Mouse (Mus musculus) left cerebral cortex, adult 9 months (tissue): Measurements from ENCODE around the gene Abhd4.
"Not testable (repeated sequence)": the region's sequence is repeated elsewhere in the genome, so short reads cannot be mapped to it uniquely, and the experiment has no call there.

Experiments
- DNase-seq, 2 experiments: peaks; one replicate each; pipeline ENCODE4 v3.0.0; 2022; ENCODE audit warnings: low spot score in 2 of 2

Gene Abhd4

DNA sequence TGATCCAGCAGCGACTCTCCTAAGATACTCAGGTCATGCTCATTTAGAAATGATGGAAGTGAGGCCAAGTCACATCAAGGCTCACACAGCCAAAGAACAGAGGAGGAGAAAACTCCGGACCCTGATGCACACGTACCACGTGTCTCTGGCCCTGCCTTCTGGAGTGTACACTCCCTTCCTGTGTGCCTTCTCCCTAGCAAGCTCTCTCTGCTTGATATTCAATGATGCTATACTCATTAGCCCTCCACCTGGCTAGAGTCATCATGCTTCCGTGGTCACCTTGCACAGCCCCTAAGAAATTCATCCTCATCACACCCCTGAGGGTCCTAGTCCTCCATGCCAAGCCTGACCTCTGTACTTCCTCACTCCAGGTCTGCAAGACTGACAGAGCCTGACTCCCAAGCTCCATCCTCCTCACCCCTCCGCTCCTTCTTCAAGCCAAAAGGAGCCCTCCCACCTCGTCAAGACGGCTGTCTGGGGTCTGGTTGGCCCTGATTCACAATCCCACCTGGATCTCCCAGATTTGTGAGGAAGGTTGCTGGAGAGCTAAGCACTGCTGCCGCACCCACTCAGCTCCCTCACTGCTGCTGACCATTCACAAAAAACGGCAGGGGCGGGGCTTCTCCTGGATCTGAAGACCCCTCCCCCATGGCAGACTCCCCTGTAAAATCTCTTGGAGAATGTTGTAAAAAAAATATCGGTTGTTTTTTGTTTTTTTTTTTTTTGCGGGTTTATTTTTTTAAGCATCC is 30.5 kb upstream of the Abhd4 start:
- no peak for DNase-seq

DNA sequence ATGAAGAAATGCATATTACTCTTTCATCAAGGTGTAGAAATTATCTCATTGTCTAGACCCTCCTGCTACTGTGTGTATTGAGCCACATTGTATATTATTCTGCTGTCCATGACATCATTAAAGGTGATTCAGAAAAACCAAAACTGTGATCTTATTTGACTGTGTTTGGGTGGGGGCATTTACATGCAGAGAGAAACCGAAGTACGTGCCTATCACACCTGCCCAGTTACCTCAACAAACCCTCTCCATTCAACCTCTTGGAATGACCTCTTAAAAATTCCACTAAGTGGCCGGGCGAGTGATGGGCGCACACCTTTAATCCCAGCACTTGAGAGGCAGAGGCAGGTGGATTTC is 29.9 kb upstream of the Abhd4 start:
- DNase-seq, result no peak

DNA sequence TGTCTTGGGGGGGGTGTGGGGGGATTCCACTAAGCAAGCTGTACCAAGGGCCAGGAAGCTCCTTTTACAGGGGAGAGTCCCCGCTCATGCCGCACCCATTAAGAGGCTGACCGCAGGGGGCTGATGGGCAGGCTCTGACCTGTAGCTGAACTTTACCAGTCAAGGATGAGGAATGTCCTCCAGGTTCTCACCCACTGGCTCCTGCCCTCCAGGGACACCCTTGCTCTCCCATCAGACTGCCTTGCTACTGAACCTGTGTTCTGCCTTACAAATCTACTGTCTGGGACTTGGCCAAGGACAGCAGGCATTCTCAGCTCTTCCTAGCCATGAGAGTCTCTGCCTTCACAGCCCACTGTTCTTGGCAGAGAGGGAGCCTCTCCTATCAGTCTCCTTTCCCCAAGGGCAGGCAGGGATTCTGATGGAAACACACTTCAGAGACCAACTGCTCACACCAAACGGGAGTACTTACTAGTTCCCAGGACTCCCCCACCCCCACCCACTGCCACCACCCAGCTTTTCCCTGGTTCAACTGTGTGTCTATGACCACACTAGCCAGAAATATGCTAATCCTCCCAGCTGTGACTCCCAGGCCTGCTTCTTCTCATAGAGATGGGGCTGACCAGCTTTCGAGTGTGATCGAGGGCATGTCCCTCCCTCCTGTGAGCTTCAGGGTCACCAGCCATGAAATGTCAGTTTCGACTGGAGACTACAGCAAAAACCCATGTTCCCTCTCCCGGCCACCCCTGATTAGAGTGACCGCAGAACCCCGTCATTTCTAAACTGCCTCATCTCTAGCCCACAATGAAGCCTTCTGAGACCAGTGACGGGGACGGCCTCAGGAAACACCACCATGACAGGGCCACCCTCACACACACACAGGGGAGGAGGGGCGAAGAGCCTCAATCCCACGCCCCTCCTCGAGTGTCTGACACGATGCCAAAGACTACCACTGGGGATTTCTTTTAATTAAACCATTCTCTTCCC is 29.2 kb upstream of the Abhd4 start:
- no peak for DNase-seq

DNA sequence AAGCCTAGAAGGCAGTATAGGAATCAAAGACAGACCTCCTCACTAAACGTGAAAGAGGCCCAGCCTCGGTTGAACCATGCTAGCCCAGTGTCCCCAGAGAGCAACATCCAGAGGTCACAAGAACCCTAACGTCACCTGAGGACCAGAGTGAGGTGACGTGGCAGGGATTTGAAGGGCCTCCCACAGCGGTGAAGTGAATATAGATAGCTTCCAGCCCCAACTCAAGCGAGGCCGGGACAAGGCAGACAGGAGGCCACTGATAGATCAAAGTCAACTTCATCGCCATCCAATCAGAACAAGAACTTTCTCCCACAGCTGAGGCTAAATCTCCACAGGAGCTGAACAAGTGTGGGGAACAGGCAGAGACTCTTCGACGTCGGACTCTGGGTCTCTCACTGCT is 28.3 kb upstream of the Abhd4 start:
- no peak for DNase-seq

DNA sequence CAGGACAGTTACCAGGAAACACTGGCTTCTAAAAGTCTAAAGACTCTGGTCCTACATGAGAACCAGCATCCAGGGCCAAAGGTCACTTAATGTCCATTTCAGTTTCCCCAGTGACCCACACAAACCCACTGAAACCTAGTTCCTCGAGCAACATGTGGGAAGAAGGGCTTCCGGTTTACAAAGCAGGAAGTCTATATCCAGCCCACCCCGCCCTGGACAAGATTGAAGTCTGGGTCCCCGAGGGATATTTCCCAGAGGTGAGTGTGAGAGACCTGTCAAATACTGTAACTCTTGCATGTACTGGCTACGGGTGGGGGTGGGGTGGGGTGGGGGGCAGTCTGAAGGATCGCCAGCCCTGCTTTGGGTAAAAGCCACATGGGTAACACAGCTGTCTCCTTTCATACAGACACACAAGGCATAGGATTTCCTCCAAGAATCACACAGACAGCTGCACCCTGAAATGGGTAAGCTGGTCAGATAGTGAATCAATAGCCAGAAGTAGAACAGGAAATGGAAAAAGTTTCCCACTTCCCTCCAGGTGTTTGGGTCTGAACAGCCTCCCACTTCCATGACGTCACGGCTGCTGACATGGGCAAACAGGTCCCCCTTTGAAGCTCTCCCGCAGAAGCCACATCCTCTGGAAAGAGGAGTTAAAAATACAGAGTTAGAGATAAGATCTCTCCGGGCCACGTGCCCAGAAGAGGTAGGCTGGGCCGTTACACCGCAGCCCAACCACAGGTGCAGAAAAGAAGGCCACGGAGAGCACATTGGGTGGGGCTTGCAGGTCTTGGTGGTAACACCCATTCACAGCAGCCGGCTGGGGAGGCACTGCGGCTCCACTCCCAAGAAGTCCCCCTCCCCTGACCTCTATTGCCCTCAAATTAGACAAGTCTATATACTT is 26.8 kb upstream of the Abhd4 start:
- no peak for DNase-seq

DNA sequence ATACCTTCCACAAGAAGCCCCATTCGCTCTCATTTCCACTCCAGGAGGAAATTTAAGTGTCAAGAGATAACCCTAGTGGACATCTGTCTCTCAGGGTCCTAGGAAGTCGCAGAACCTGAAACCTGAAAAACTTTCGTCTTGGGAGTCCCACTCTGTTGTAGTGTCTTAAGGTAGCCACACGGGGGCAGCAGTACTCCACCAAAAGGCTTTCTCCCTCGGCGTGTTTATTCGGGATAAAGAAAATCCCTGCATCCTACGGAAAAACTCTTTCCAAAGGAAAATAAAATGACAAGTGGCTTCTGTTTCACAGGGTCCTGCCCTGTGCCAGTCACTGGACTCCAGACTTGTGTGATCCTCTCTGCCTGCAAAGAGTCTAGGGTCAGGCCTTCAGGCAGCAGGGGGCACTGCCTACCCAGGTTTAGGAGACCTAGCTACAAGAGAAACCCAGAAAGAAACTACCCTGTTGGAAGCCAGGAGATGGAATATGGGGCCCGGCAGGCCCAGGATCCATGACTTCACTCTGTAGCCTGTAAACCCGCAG is 26.0 kb upstream of the Abhd4 start:
- peak in 1 of 2 experiments; percentile 70 for DNase-seq

DNA sequence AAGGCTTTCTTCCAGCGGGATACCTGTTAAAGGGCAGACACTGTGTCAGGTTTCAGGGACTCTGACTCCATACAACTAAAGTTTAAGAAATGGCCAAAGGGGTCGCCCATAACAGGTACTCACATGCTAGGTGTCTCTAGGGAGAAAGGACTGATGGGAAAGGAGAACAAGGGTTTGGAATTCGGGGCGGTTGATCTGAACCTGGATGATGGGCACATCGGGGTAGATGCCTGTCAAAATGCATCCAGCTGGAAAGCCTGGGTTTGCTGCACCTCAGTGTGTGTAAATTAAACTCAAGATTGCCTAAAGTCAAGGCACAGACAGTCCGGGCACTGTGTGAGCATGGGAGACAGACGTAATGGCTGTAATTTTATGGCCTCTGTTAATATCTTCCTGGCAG is 25.5 kb upstream of the Abhd4 start:
- no peak for DNase-seq

DNA sequence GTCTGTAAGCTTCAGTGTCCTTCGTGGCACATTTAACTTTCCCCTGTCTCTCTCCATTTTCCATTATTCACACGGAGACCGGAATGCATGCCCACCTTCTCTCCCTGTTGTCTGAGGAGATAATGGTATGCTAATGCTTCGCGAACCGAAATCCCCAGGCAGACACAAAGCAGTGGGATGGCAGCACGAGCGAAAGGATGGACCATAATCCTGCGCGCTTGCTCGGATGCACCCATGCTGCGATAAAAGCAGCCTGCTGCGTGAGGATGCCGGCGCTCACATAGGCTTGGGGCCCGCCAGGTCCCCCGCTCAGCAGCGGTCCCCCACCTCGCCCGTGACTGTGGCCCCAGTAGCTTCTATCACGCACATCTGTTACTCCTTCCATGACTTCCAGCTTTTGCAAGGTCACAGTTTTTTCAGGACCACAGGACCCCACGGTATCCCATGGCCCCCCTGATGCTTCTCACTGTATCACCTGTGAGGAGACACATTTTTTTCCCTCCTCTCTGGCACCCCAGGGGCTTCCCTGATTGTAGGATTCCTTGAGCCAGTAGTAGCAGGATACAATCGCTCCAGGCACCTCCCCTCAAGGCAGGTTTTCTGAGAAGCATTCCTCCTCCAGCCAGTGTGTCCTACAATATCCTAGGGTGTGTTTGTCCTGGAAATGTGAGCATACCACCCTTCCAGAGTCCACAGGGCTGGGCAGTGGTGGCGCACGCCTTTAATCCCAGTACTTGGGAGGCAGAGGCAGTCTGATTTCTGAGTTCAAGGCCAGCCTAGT is 24.9 kb upstream of the Abhd4 start:
- DNase-seq, result no peak

DNA sequence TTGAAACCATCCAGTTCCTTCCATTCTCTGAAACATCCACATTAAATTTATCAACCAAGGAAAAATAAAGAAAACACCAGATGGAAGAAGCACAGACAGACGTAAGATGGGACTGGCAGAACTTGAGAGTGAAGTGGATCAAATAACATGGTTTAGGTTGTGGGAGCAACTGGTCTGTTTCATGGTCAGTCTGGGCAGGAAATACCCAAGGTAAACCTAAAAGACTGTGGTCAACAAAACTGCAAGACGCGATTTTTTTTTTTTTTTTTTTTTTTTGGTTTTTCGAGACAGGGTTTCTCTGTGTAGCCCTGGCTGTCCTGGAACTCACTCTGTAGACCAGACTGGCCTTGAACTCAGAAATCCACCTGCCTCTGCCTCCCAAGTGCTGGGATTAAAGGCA is 24.1 kb upstream of the Abhd4 start:
- not testable (repeated sequence) for DNase-seq

DNA sequence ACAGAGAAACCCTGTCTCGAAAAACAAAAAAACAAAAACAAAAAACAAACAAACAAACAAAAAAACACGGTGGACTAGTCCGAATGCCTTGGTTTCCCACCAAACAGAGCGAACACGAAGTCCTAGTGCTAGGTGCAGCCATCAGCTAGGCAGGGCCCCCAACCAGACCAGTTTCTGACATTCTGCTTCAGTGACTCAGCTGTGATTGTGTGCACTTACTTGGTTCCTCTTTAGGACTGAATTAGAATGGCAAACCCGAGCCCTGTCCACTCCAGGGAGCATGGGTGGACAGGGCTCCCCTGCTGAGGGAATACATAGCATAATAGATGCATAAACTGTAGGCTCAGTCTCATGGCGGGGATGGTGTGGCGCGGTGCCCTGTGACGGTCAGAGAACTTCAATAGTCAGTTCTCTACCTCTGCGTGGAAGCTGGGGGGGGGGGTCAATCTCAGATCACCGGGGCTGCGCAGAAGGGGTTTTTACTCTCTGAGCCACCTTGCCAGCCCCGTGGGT is 23.3 kb upstream of the Abhd4 start:
- DNase-seq, result no peak

DNA sequence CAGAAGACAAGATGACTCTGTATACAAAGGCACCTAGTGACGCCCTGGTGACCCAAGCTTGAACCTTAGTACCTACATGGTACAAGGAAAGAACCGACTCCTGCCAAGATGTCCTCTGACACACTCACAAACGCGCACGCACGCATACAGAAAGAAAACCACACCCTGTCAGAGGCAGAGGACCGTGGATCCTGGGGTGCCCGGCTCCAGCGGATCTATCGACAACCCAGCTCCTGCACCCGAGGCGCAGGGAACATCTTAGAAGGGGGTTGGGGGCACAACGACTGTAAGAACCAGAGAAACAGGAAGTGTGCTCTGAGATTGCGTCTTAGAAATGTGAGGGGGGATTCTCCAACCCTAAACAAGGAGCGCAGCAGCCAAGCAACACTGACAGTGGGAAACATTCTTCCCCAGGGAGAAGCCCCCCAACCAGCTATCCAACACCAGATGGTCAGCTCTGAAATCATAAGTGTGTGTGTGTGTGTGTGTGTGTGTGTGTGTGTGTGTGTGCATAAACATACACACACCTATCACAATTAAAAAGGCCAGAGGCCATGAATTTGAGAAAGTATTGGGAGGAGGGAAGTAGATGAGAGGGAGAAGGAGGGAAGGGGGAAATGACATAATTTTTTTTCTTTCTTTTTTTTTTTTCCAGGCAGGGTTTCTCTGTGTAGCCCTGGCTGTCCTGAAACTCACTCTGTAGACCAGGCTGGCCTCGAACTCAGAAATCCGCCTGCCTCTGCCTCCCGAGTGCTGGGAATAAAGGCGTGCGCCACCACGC is 22.6 kb upstream of the Abhd4 start:
- no peak for DNase-seq

DNA sequence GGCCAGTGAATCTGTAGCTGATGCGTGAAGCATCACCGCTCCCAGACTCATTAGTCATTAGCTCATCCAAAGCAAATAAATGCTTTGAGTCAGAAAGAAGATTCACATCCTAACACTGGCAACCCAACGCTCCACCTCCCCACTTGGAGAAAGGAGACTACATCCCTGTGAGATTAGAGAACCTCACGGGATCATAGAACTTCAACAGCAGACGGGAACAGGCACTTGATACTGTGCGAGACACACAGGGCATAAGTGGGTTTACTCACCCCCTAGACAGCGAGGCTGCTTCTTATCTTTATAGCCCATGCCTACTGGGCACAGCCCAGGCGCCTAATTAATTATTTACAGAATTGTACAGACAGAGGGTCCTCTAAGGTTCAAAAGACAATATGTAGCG is 21.8 kb upstream of the Abhd4 start:
- no peak for DNase-seq

DNA sequence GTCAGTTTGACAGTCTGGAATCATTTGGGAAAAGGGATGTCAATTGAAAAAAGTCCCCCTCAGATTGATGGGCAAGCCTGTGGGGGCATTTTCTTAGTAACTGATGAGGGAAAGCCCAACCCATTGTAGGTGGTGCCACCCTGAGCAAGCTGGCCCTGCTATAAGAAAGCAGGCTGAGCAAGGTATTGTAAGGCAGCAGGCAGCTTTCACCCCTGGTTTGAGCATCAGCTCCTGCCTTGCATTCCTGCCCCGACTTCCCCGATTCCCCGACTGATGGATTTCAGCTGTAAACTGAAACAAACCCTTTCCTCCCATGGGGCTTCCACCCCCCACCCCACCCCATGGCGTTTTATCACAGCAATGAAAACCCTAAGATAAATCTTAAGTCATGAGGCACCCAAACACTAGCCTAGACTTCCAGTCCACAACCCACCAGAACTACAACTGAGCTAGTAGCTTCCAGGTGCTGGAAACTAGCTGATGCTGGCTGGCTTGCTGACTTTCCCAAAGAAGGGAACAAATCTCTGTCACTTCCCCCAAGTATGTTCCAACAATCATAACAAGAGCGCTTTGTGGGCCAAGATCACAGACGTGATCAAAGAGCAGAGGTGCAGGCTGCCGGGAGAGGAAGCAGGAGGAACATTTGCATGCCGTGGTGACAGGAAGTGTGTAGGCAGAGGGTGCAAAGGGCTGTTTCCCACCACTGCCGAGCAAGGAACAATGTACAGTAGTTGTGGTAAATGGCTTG is 21.0 kb upstream of the Abhd4 start:
- DNase-seq, result peak in 1 of 2 experiments; percentile 38

DNA sequence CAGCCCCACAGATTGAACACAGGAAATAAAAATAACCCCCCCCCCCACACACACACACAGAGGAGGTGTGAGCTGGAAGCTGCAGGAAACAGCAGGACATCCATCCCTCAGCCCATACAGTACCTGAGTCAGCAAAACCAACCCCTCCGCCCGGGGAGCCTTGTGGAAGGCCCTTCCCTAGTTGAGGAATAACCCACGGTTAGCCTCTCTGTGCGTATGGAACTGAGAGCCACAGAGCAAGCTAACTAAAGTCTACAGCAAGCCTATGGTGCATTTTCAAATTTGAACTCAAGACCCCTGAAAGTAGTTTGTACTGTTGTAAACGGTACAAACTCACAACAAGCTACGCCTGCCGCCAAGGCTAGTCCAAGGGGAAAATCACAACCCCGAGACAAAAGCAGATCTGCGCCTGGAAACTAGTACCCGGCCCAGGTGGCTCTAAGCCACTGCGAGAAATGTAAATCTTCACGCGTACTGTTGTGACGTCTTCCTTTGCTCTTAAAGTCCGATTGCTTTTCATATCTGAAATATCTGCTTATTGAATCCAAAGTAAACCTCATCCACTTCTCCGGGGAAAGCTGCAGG is 20.3 kb upstream of the Abhd4 start:
- no peak for DNase-seq

DNA sequence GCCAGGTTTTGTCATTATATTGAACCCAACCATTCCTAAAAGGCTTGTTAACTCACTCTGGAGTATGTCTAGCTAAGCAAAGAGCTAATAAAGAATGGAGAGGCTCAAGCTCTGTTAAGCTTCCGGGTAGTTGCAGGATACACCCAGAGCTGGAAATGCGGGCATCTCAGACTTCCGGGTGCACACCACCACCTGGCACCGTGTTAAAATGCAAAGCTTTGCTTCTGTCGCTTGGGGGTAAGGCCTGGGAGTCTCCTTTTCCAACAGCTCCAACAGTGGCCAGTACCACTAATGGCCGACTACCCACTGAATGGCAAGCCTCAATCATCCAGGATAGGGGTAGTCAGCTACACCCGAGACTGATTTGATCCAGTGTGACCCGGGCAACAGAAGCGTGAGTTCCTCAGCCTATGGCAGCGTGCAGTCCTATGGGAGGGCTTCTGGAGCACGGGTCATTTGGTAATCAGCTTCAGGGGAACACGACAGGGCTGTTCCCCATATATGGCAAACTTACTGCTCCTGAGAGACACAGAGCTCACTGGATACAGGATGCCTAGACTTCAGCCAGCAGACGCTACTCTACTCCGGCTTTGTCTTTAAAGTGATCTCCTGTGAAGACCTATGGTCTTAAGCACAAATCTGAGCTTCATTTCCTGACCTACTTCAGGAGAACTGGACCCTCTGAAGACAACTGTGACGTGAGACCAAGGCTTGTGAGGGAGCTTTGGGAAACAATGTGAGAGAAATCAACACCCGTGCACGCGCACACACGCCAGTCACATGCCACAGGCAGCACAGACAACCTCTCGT is 19.6 kb upstream of the Abhd4 start:
- no peak for DNase-seq

DNA sequence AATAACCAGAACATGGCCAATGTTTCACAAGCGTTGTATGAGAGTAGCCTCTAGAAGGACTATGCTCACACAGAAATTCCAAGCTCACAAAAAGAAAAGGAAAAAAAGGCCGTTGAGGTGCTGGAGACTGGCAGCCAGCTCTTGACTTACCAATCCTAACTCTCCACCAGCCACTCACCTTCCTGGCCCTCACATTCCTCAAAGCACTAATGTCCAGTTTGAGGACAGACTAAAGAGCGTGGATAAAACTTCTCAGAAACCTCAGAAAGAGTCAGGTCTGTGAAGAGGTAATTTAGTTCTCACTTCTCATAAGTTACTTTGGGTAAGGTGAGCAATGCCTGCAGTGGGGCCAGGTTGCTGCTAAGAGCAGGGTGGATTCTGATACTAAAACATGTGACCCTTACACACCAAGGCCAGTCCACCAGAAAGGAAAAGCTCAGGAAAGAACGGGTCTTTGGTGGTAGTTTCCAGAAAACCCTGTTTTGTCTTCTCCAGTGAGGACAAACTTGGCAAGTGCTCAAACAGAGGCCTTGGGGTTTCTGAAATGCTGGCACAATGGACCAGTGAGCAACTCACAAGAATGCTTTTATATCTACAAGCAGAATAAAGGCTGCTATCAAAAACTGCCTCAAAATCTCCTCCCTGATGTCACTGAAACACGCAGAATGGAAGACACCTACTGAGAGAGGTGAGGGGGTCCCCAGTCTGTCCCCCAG is 18.0 kb upstream of the Abhd4 start:
- no peak for DNase-seq

DNA sequence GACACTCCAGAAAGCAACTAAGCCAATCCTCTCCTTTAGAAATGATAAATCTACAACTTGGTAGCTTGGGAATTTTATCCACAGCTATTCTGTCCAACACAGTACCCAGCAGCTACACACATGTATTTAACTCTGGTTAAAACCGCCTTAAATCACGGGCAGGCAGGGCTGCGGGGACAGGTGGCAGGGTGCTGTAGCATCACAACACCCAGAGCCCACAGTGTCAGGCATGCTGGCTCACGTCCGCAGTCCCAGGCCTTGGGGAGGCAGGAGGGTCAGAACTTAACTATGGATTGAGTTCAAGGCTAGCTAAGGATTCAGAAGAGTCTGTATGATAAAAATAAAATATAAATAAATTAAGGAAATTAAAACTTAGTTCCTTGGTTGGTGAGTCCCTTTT is 17.1 kb upstream of the Abhd4 start:
- no peak for DNase-seq
